Mouse (Mus musculus): Measurements from ENCODE around the gene Tfdp1. TPM values are rescaled to one million over a fixed set of nuclear protein-coding genes. Genes with fewer than 3 reads are reported as not detected.

The Tfdp1 gene
- polyA plus RNA-seq (2012; rRNA removed; ENCODE audit: low replicate concordance) = 11.5 and 16.6 TPM in 2 replicates

GRCm38 (mm10) chr8:13338255-13338860 is at the start of gene Tfdp1:
Gene Tfdp1 (plus strand): TSS chr8:13338751.

GRCm38 (mm10) chr8:13396725-13397124 is 58.2 kb downstream of the Tfdp1 start, which contains the start of gene Atp4b:
Gene Atp4b (minus strand): TSS chr8:13396825.

GRCm38 (mm10) chr8:13404666-13405131 is 66.1 kb downstream of the Tfdp1 start, which contains the start of gene Grk1:
Gene Grk1 (plus strand): TSS chr8:13405081.

Other genes starting within 250 kb of the Tfdp1 start
- 13.3 and 14.6 TPM in 2 replicates for gene Pcid2, start 233.3 kb upstream of the Tfdp1 start, polyA plus RNA-seq (2012; rRNA removed; ENCODE audit: low replicate concordance)
- gene Cul4a, start 233.1 kb upstream of the Tfdp1 start, polyA plus RNA-seq (2012; rRNA removed; ENCODE audit: low replicate concordance) = 26.2 and 27.9 TPM in 2 replicates
- gene Lamp1, start 179.6 kb upstream of the Tfdp1 start, polyA plus RNA-seq (2012; rRNA removed; ENCODE audit: low replicate concordance) = 250 and 529 TPM in 2 replicates
- 25.9 and 43.3 TPM in 2 replicates for gene Grtp1, start 138.1 kb upstream of the Tfdp1 start, polyA plus RNA-seq (2012; rRNA removed; ENCODE audit: low replicate concordance)
- gene Adprhl1, start 84.6 kb upstream of the Tfdp1 start, polyA plus RNA-seq (2012; rRNA removed; ENCODE audit: low replicate concordance) = not detected in 2 replicates
- 6.5 and 10.2 TPM in 2 replicates for gene Dcun1d2, start 50.6 kb upstream of the Tfdp1 start, polyA plus RNA-seq (2012; rRNA removed; ENCODE audit: low replicate concordance)
- 27.8 and 28.0 TPM in 2 replicates for gene Tmco3, start 50.6 kb upstream of the Tfdp1 start, polyA plus RNA-seq (2012; rRNA removed; ENCODE audit: low replicate concordance)
- 0.15 and 0.43 TPM in 2 replicates for gene Atp4b, start 58.1 kb downstream of the Tfdp1 start, polyA plus RNA-seq (2012; rRNA removed; ENCODE audit: low replicate concordance)
- gene Grk1, start 66.3 kb downstream of the Tfdp1 start, polyA plus RNA-seq (2012; rRNA removed; ENCODE audit: low replicate concordance) = not detected in 2 replicates
- 10.1 and 11.1 TPM in 2 replicates for gene Tmem255b, start 96.4 kb downstream of the Tfdp1 start, polyA plus RNA-seq (2012; rRNA removed; ENCODE audit: low replicate concordance)
- gene Gas6, start 155.7 kb downstream of the Tfdp1 start, polyA plus RNA-seq (2012; rRNA removed; ENCODE audit: low replicate concordance) = 48.5 and 55.4 TPM in 2 replicates
- gene 1700029H14Rik, start 223.7 kb downstream of the Tfdp1 start, polyA plus RNA-seq (2012; rRNA removed; ENCODE audit: low replicate concordance) = 0.11 and 0.15 TPM in 2 replicates